Mouse (Mus musculus) bone marrow, adult 2 months (tissue): ENCODE measurements around the gene Pomp. TPM values are rescaled to one million over a fixed set of nuclear protein-coding genes. Genes with fewer than 3 reads are reported as not detected.
"Not testable (repeated sequence)": the region's sequence is repeated elsewhere in the genome, so short reads cannot be mapped to it uniquely, and the experiment has no call there.

Experiments used
- H3K27ac ChIP-seq: fragments of 200-500 bp; 2 replicates; pipeline ENCODE4 v1.5.1; 2012; ENCODE audit warnings: low read depth, mild to moderate bottlenecking, control low read depth, inconsistent platforms, low read length; ENCODE audit not compliant: control insufficient read depth, poor library complexity, insufficient read depth
- H3K4me1 ChIP-seq: fragments of 200-500 bp; 2 replicates; pipeline ENCODE4 v1.6.1; 2011; ENCODE audit warnings: low read length; ENCODE audit not compliant: control insufficient read depth, insufficient read depth
- H3K4me3 ChIP-seq: fragments of 200-500 bp; replicated peaks from 2 replicates; pipeline ENCODE3; 2011; ENCODE audit warnings: mild to moderate bottlenecking, low read depth, low read length, control low read depth; ENCODE audit not compliant: control insufficient read depth
- CTCF ChIP-seq: fragments of 200-500 bp; IDR thresholded peaks from 2 replicates; pipeline ENCODE4 v1.5.1; 2011; ENCODE audit warnings: low read length, control low read depth; ENCODE audit not compliant: control insufficient read depth, insufficient read depth
- POLR2A ChIP-seq: fragments of 200-500 bp; IDR thresholded peaks from 2 replicates; pipeline ENCODE4 v1.6.1; 2011; ENCODE audit warnings: low read depth, mild to moderate bottlenecking, control low read depth, low read length, borderline replicate concordance; ENCODE audit not compliant: control insufficient read depth
- WGBS: fragments of 180-500 bp; shearing (Covaris S2); methylation state at CpG from one replicate; pipeline ENCODE4 v1.1.7; 2018; 5-methylcytosine and 5-hydroxymethylcytosine counted together
- polyA plus RNA-seq: library from polyadenylated mRNA; stranded (reverse); fragments of >200 nt; gene quantifications from 2 replicates; pipeline ENCODE4 v1.2.4, GENCODE M21; 2011; ENCODE audit warnings: low replicate concordance; ENCODE audit not compliant: missing spikeins, insufficient read depth, insufficient read length

The Pomp gene
- polyA plus RNA-seq, 1 experiment = 166 TPM

GRCm38 (mm10) chr5:147892735-147893134 lies 32.5 kb downstream of the Pomp start:
- Histone ChIP-seq H3K4me3 (no peak overlapping the region), H3K4me1 (no peaks in the 10 kb centered on the region; the same call in 1 of the 2 replicates)
- 65% methylated on average over 6 of the region's 6 CpGs for WGBS

GRCm38 (mm10) chr5:147893143-147893542 lies 32.9 kb downstream of the Pomp start:
- 58% methylated on average over 9 of the region's 9 CpGs for WGBS
- Histone ChIP-seq H3K27ac (peak overlapping the region; percentile 5; the same call in 1 of the 2 replicates), H3K4me3 (peak overlapping the region; percentile 7), H3K4me1 (no peaks in the 10 kb centered on the region; the same call in 1 of the 2 replicates)
- TF ChIP-seq CTCF (no peak), POLR2A (no peak)

More at GRCm38 (mm10) chr5:147892735-147893134, 32.5 kb downstream of the Pomp start:
- peak overlapping the region; percentile 5; the same call in 1 of the 2 replicates for H3K27ac ChIP-seq
- TF ChIP-seq POLR2A (0 out of 2 replicates have a peak, but pooled peaks have one; percentile 11), CTCF (no peak)

DNA sequence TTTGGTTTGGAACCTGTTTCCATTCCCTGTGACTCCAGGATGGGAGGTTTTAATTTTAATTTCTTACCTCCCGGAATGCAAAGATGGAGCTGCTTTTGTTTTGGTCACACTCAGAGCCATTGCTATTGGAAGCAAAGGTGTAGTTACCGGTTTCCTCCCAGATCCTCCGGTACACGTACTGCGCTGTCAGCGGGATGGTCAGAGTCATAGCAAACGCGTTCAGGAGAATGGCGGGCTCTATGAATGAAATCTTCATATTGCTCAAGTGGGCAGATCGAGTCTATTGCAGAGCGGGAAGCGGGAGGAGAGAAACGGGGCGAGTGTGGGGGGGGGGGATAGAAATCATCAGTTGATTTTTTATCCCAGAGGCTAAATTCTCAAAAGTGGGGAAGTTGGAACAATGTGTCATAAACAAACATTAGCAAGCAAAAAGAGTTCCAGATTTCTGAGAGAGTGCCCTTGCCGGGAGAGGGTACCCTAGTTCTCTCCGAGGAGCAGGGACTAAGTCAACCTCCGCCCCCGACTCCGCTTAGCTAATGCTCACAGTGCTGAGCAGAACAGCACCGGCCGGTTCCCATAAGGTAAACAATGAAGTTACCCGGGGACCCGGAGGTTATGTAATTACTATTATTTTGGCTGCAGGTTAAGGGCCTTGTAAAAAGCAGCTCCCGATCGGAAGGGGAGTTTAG lies 33.6 kb downstream of the Pomp start:
- TF ChIP-seq POLR2A (no peak), CTCF (no peak)
- WGBS = 9% methylated on average over 25 of the region's 25 CpGs
- H3K4me1 ChIP-seq = no peaks in the 10 kb centered on the region; the same call in 1 of the 2 replicates
- H3K4me3 ChIP-seq = peak overlapping the region; percentile 71
- H3K27ac ChIP-seq = peak overlapping the region; percentile 58

GRCm38 (mm10) chr5:147894455-147895076 lies 34.3 kb downstream of the Pomp start, which contains the start of gene Slc46a3:
TSS of gene Slc46a3 (minus strand) at chr5:147894815.
- WGBS = under 1% methylated on average over 47 of the region's 47 CpGs
- Histone ChIP-seq H3K4me1 (no peaks in the 10 kb centered on the region; the same call in 1 of the 2 replicates), H3K4me3 (peak within 1 kb of the TSS; percentile 71), H3K27ac (peak within 1 kb of the TSS; percentile 58)
- peak; percentile 40; the same call in 1 of the 2 replicates for TF ChIP-seq CTCF
- peak; percentile 85; the same call in 1 of the 2 replicates for TF ChIP-seq POLR2A

DNA sequence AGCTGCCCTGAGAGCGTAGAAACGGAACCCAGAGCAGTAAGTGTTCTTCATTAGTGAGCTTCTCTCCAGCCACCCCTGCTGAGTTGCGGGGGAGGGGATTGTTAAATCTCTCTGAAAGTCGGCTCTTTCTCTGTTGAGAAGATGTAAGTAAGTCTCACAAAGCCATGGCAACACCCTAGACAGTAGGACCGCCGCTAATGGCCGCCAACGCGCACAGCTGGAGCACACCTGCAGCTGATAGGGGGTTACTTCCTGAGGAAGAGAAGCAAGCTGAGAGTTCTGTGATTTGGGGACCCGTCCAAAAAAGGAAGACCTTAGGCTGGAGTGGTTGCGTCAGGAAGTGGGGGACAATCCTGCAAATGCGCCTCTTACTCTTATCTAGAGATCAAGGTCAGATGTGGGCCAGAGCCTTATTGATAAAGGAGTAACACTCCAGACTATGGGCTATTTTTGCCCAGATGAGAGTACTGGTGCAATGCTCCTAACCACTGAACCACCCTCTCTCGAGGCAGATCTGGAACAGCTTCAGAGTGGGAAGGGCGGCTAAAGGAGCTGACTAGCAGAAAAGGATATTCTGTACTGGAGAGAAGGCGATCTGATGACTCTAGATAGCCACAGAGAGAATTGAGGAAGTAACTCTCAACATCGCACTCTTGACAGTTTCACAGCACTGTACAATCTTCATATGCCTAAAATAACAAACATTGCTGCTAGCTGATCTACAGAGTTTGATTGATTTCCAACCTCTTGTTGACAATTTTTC lies 35.4 kb downstream of the Pomp start:
- Histone ChIP-seq H3K4me3 (no peak overlapping the region), H3K4me1 (no peaks in the 10 kb centered on the region; the same call in 1 of the 2 replicates), H3K27ac (no peak overlapping the region)
- no peak; the same call in 1 of the 2 replicates for TF ChIP-seq POLR2A
- TF ChIP-seq CTCF = no peak
- 3% methylated on average over 16 of the region's 16 CpGs for WGBS

GRCm38 (mm10) chr5:147896501-147896900 lies 36.2 kb downstream of the Pomp start:
- not testable (repeated sequence) for H3K4me3 ChIP-seq, H3K27ac ChIP-seq, H3K4me1 ChIP-seq
- 6% methylated on average over 4 of the region's 4 CpGs for WGBS

DNA sequence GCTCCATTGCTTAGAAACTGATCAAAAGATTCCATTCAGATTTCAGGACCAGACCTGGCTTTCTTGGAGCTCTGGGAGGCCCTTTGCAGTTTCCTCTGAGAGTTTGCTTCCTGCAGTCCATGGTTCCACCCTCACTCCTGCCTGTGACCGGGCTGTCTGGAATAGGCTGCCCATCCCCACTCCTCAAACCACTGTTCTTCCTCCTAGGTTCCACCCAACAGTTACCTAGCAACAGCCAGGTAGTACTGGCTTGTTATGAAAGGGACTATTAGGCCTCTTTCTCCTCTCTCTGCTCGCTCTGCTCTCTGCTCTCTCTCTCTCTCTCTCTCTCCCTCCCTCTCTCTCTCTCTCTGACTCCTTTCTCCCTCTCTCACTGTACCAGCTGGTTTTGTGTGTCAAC lies 38.0 kb downstream of the Pomp start:
- no peaks in the 10 kb centered on the region; the same call in 1 of the 2 replicates for H3K4me1 ChIP-seq
- TF ChIP-seq POLR2A = no peak
- TF ChIP-seq CTCF = no peak
- WGBS = 76% methylated on average over 2 of the region's 2 CpGs
- no peak overlapping the region for H3K4me3 ChIP-seq
- H3K27ac ChIP-seq = no peak overlapping the region
